Mouse (Mus musculus) erythroid progenitor cell, adult 5-6 weeks (primary cell): ENCODE data around the gene Jpt1. TPM values are rescaled to one million over a fixed set of nuclear protein-coding genes. Genes with fewer than 3 reads are reported as not detected.

Experiments
- ATAC-seq: replicated peaks from 2 replicates; pipeline ENCODE4 v1.8.0; 2016; ENCODE audit warnings: moderate number of reproducible peaks, mild to moderate bottlenecking, moderate TSS enrichment, inconsistent platforms; ENCODE audit not compliant: poor library complexity, low FRiP score, severe bottlenecking
- total RNA-seq, 2 experiments: library from RNA; stranded (forward) in 1 of 2; stranded (reverse) in 1 of 2; fragments of 150-400 nt in 1 of 2; fragments of 186-747, 209-891 nt in 1 of 2; gene quantifications; 2 replicates each; pipeline versions ENCODE4 v1.2.3 to v1.2.4; 2015 to 2017; ENCODE audit warnings: low replicate concordance in 2 of 2

Gene Jpt1
- total RNA-seq, 2 experiments from 2014 or later = 168 to 235 TPM

DNA sequence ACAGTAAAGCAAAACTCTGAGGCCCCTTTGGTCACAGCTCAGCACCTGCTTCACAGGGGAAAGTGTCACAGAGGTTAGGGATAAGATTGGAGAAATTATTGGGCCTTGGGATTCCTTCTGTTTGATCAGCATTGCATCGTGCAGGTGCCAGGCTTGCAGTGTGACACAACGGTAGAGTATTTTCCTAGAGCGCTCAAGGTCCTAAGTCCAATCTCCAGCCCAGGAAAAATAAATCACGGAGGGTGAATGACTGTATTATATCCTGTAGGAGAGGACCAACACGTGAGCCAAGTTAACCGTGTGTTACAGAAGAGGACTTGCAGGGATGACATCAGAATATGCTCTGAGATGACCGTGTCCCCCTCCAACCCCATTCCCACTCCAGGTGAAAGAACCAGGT is 64.0 kb downstream of the Jpt1 start:
- ATAC-seq = no peak

DNA sequence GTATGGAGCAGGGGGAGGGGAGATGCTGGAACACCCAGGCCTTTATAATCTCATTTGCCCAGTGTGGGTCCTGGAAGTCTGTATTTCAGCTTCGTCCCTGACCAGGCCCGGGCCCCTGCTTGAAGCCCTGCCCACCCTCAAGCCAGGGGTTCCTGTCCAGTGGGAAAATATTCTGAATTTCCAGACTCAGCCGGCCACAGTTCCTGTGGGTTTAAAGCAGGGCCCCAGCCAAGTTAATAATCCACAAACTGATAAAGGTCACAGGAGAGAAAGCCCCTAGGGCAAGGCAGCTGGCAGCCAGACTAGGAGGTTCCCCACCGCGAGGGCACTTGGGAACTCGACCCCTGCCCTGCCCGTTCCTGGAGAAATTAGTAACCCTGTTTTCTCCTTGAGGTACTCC is 65.2 kb downstream of the Jpt1 start:
- ATAC-seq = no peak

DNA sequence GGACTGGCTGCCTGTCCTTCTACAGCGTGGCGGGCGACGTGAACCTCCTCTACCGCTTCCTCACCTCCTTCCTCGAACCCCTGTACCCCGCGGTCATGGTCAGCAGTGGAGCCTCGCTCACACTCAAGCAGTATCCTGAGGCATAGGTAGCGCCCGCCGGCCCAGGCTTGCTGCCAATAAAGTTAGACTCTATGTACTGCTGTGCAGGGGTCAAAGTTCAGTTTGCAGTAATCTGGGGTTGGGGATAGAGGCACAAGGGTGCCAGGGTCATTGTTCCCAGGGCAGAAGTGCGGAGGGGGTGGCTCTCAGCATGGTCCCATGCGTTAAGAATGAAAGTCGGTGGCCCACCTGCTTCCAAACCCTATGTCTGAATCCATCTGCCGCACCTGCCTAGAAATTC is 66.1 kb downstream of the Jpt1 start:
- ATAC-seq = no peak

Other genes starting within 250 kb of the Jpt1 start
- not detected in 2 replicates for gene Grin2c, start 247.1 kb downstream of the Jpt1 start, total RNA-seq (2015; ENCODE audit: low replicate concordance)
- gene Grin2c, start 247.1 kb downstream of the Jpt1 start, total RNA-seq (2017; ENCODE audit: low replicate concordance) = not detected in 2 replicates
- 1.3 and 16.6 TPM in 2 replicates for gene Fdxr, start 237.3 kb downstream of the Jpt1 start, total RNA-seq (2015; ENCODE audit: low replicate concordance)
- 1.4 and 3.2 TPM in 2 replicates for gene Fdxr, start 237.3 kb downstream of the Jpt1 start, total RNA-seq (2017; ENCODE audit: low replicate concordance)
- not detected in 2 replicates for gene Fads6, start 216.7 kb downstream of the Jpt1 start, total RNA-seq (2015; ENCODE audit: low replicate concordance)
- 0.45 and 0.64 TPM in 2 replicates for gene Fads6, start 216.7 kb downstream of the Jpt1 start, total RNA-seq (2017; ENCODE audit: low replicate concordance)
- gene Otop2, start 207.2 kb downstream of the Jpt1 start, total RNA-seq (2015; ENCODE audit: low replicate concordance) = not detected in 2 replicates
- not detected in 2 replicates for gene Otop2, start 207.2 kb downstream of the Jpt1 start, total RNA-seq (2017; ENCODE audit: low replicate concordance)
- not detected in 2 replicates for gene Ush1g, start 192.3 kb downstream of the Jpt1 start, total RNA-seq (2015; ENCODE audit: low replicate concordance)
- not detected in 2 replicates for gene Ush1g, start 192.3 kb downstream of the Jpt1 start, total RNA-seq (2017; ENCODE audit: low replicate concordance)
- not detected in 2 replicates for gene Otop3, start 179.7 kb downstream of the Jpt1 start, total RNA-seq (2015; ENCODE audit: low replicate concordance)
- not detected in 2 replicates for gene Otop3, start 179.7 kb downstream of the Jpt1 start, total RNA-seq (2017; ENCODE audit: low replicate concordance)
- gene Hid1, start 146.6 kb downstream of the Jpt1 start, total RNA-seq (2015; ENCODE audit: low replicate concordance) = not detected in 2 replicates
- gene Hid1, start 146.6 kb downstream of the Jpt1 start, total RNA-seq (2017; ENCODE audit: low replicate concordance) = not detected in 2 replicates
- not detected in 2 replicates for gene Cdr2l, start 132.5 kb downstream of the Jpt1 start, total RNA-seq (2015; ENCODE audit: low replicate concordance)
- gene Cdr2l, start 132.5 kb downstream of the Jpt1 start, total RNA-seq (2017; ENCODE audit: low replicate concordance) = not detected in 2 replicates
- gene Mrpl58, start 110.6 kb downstream of the Jpt1 start, total RNA-seq (2015; ENCODE audit: low replicate concordance) = 12.6 and 24.1 TPM in 2 replicates
- gene Mrpl58, start 110.6 kb downstream of the Jpt1 start, total RNA-seq (2017; ENCODE audit: low replicate concordance) = 16.6 and 30.3 TPM in 2 replicates
- gene Atp5h, start 94.4 kb downstream of the Jpt1 start, total RNA-seq (2015; ENCODE audit: low replicate concordance) = 520 and 620 TPM in 2 replicates
- 410 and 415 TPM in 2 replicates for gene Atp5h, start 94.4 kb downstream of the Jpt1 start, total RNA-seq (2017; ENCODE audit: low replicate concordance)
- 4.2 and 14.1 TPM in 2 replicates for gene Kctd2, start 94.3 kb downstream of the Jpt1 start, total RNA-seq (2015; ENCODE audit: low replicate concordance)
- gene Kctd2, start 94.3 kb downstream of the Jpt1 start, total RNA-seq (2017; ENCODE audit: low replicate concordance) = 8.3 and 16.9 TPM in 2 replicates
- not detected in 2 replicates for gene Trim80, start 73.8 kb downstream of the Jpt1 start, total RNA-seq (2015; ENCODE audit: low replicate concordance)
- not detected in 2 replicates for gene Trim80, start 73.8 kb downstream of the Jpt1 start, total RNA-seq (2017; ENCODE audit: low replicate concordance)
- gene Slc16a5, start 51.9 kb downstream of the Jpt1 start, total RNA-seq (2015; ENCODE audit: low replicate concordance) = not detected in 2 replicates
- 1.0 TPM in 1 of 2 replicates, not detected in the other for gene Slc16a5, start 51.9 kb downstream of the Jpt1 start, total RNA-seq (2017; ENCODE audit: low replicate concordance)
- 1.8 TPM in 1 of 2 replicates, not detected in the other for gene Armc7, start 38.7 kb downstream of the Jpt1 start, total RNA-seq (2015; ENCODE audit: low replicate concordance)
- 2.7 TPM in 2 replicates for gene Armc7, start 38.7 kb downstream of the Jpt1 start, total RNA-seq (2017; ENCODE audit: low replicate concordance)
- gene Nt5c, start 22.5 kb downstream of the Jpt1 start, total RNA-seq (2015; ENCODE audit: low replicate concordance) = 13.0 and 22.3 TPM in 2 replicates
- 9.8 and 37.2 TPM in 2 replicates for gene Nt5c, start 22.5 kb downstream of the Jpt1 start, total RNA-seq (2017; ENCODE audit: low replicate concordance)
- gene Sumo2, start 21.9 kb upstream of the Jpt1 start, total RNA-seq (2015; ENCODE audit: low replicate concordance) = 450 and 609 TPM in 2 replicates
- 286 and 389 TPM in 2 replicates for gene Sumo2, start 21.9 kb upstream of the Jpt1 start, total RNA-seq (2017; ENCODE audit: low replicate concordance)
- 78.9 and 133 TPM in 2 replicates for gene Nup85, start 50.0 kb upstream of the Jpt1 start, total RNA-seq (2015; ENCODE audit: low replicate concordance)
- 141 and 174 TPM in 2 replicates for gene Nup85, start 50.0 kb upstream of the Jpt1 start, total RNA-seq (2017; ENCODE audit: low replicate concordance)
- 10.1 and 22.2 TPM in 2 replicates for gene Mrps7, start 89.5 kb upstream of the Jpt1 start, total RNA-seq (2015; ENCODE audit: low replicate concordance)
- gene Mrps7, start 89.5 kb upstream of the Jpt1 start, total RNA-seq (2017; ENCODE audit: low replicate concordance) = 5.1 and 12.3 TPM in 2 replicates
- 18.0 and 20.9 TPM in 2 replicates for gene Gga3, start 89.7 kb upstream of the Jpt1 start, total RNA-seq (2015; ENCODE audit: low replicate concordance)
- gene Gga3, start 89.7 kb upstream of the Jpt1 start, total RNA-seq (2017; ENCODE audit: low replicate concordance) = 20.7 and 33.2 TPM in 2 replicates
- gene Mif4gd, start 98.6 kb upstream of the Jpt1 start, total RNA-seq (2015; ENCODE audit: low replicate concordance) = 62.3 and 66.7 TPM in 2 replicates
- 36.5 and 69.8 TPM in 2 replicates for gene Mif4gd, start 98.6 kb upstream of the Jpt1 start, total RNA-seq (2017; ENCODE audit: low replicate concordance)
- 3.2 and 7.1 TPM in 2 replicates for gene Slc25a19, start 113.9 kb upstream of the Jpt1 start, total RNA-seq (2015; ENCODE audit: low replicate concordance)
- gene Slc25a19, start 113.9 kb upstream of the Jpt1 start, total RNA-seq (2017; ENCODE audit: low replicate concordance) = 2.0 and 6.4 TPM in 2 replicates
- gene Grb2, start 194.2 kb upstream of the Jpt1 start, total RNA-seq (2015; ENCODE audit: low replicate concordance) = 36.8 and 49.5 TPM in 2 replicates
- gene Grb2, start 194.2 kb upstream of the Jpt1 start, total RNA-seq (2017; ENCODE audit: low replicate concordance) = 10.1 and 29.1 TPM in 2 replicates